Mouse (Mus musculus) CH12.LX (cell line): ENCODE measurements around the gene Dcdc2a.

Experiments
- CTCF ChIP-seq, 2 experiments: IDR thresholded peaks in 1 of 2; conservative IDR thresholded peaks in 1 of 2; 2 replicates each; pipeline ENCODE4 v1.5.1; 2011 to 2012; ENCODE audit warnings: low read depth in 2 of 2, low read length in 2 of 2, improper control_type of control experiment in 1 of 2, inconsistent platforms in 1 of 2, mild to moderate bottlenecking in 1 of 2, moderate library complexity in 1 of 2
- E2F4 ChIP-seq: IDR thresholded peaks from 2 replicates; pipeline ENCODE4 v1.6.1; 2011; ENCODE audit warnings: low read depth, low read length, improper control_type of control experiment; ENCODE audit not compliant: insufficient replicate concordance
- MAFK ChIP-seq: IDR thresholded peaks from 2 replicates; pipeline ENCODE4 v1.6.1; 2011; ENCODE audit warnings: low read length, improper control_type of control experiment; ENCODE audit not compliant: insufficient replicate concordance
- MAZ ChIP-seq: IDR thresholded peaks from 2 replicates; pipeline ENCODE4 v1.6.1; 2012; ENCODE audit warnings: low read depth, mild to moderate bottlenecking, inconsistent platforms, low read length, improper control_type of control experiment, moderate library complexity
- POLR2A ChIP-seq: IDR thresholded peaks from 2 replicates; pipeline ENCODE4 v1.6.1; 2011; ENCODE audit warnings: low read depth, mild to moderate bottlenecking, improper control_type of control experiment, low read length
- TCF12 ChIP-seq: IDR thresholded peaks from 2 replicates; pipeline ENCODE4 v1.6.1; 2014; ENCODE audit warnings: low read depth, mild to moderate bottlenecking, inconsistent platforms, low read length, improper control_type of control experiment
- UBTF ChIP-seq: IDR thresholded peaks from 2 replicates; pipeline ENCODE4 v1.6.1; 2012; ENCODE audit warnings: low read depth, mild to moderate bottlenecking, inconsistent platforms, low read length, improper control_type of control experiment, moderate library complexity

GRCm38 (mm10) chr13:25115971-25116370 lies 60.2 kb downstream of the Dcdc2a start:
- peak; percentile 78 to 96 for TF ChIP-seq CTCF (conservative IDR thresholded peaks at IDR 0.05 in 1 of 2, IDR thresholded peaks at IDR 0.05 in 1 of 2; ENCODE audit: low read depth in 2 of 2, low read length in 2 of 2)
- no peak for TF ChIP-seq POLR2A
- TF ChIP-seq UBTF: no peak
- TF ChIP-seq MAFK: no peak
- TF ChIP-seq MAZ: no peak
- TF ChIP-seq TCF12: no peak
- no peak for TF ChIP-seq E2F4
